ENCODE assay signal across 9 mouse cellular contexts in genomic region chr1:91211099-91211498, GRCm38 (mm10). TPM values are rescaled to one million over a fixed set of nuclear protein-coding genes. Genes with fewer than 3 reads are reported as not detected.
DNase-seq lines count a peak whose midpoint lies in the region; ATAC-seq lines count a peak whose summit lies in the region.
"Had no signal": no experiment of that assay in that cellular context is flagged by ENCODE, and none has a peak within 500 bp of the region (broad histone marks: within the 10 kb centered on the region; RNA-seq: fewer than 3 reads in every experiment).

No protein-coding gene starts in this region.

- no peak overlapping the region for H3K4me3 ChIP-seq in midbrain, embryonic 14.5 days (replicated peaks; ENCODE audit: low read depth, low read length)
- H3K4me3 ChIP-seq: midbrain, embryonic 12.5 days had no signal

- peak; percentile 45 to 73 for DNase-seq in heart, adult 18-20 months
- DNase-seq in heart, adult 11 months, result no peak
- DNase-seq in adipocyte (ENCODE audit: low spot score), result peak; percentile 62
- DNase-seq in embryo, embryonic 9.5 days (ENCODE audit: extremely low spot score), result peak; percentile 54
- DNase-seq in heart, postnatal 4 days, result peak; percentile 72
- DNase-seq in layer of hippocampus, adult 8-10 months (ENCODE audit: low spot score in 2 of 2), result peak; percentile 69 to 77
- peak; percentile 86 for DNase-seq in midbrain, embryonic 14.5 days
- DNase-seq in testis, postnatal 10 days (ENCODE audit: low spot score), result peak; percentile 70

- no peak overlapping the region for H3K27ac ChIP-seq in midbrain, embryonic 14.5 days (replicated peaks; ENCODE audit: low read depth, low read length)
- H3K27ac ChIP-seq: midbrain, embryonic 12.5 days had no signal

- H3K36me3 ChIP-seq in midbrain, embryonic 14.5 days (ENCODE audit: control insufficient read depth, insufficient read depth, low read length), result no peaks in the 10 kb centered on the region
- H3K36me3 ChIP-seq: midbrain, embryonic 12.5 days had no signal

- H3K4me1 ChIP-seq in midbrain, embryonic 14.5 days (ENCODE audit: control insufficient read depth, insufficient read depth, low read length), result no peaks in the 10 kb centered on the region
- H3K4me1 ChIP-seq: midbrain, embryonic 12.5 days had no signal

- H3K9ac ChIP-seq in midbrain, embryonic 14.5 days (replicated peaks; ENCODE audit: low read length), result no peak overlapping the region
- H3K9ac ChIP-seq: midbrain, embryonic 12.5 days had no signal

- H3K27me3 ChIP-seq in midbrain, embryonic 14.5 days (ENCODE audit: control insufficient read depth, insufficient read depth, low read length), result no peaks in the 10 kb centered on the region

- WGBS in midbrain, embryonic 14.5 days, result 84% methylated on average over 1 of the region's 1 CpGs

- H3K4me2 ChIP-seq in midbrain, embryonic 14.5 days (ENCODE audit: low read length), result no peak overlapping the region
- H3K4me2 ChIP-seq: midbrain, embryonic 12.5 days had no signal

- no peak for ATAC-seq in midbrain, embryonic 14.5 days (ENCODE audit: low FRiP score, low TSS enrichment)

- H3K9me3 ChIP-seq in midbrain, embryonic 14.5 days (ENCODE audit: control insufficient read depth, low read length), result no peaks in the 10 kb centered on the region
- H3K9me3 ChIP-seq: midbrain, embryonic 12.5 days had no signal

RNA-seq across cellular contexts. Expression of gene Ramp1, which starts 31.5 kb away (rescaled TPM):
- total RNA-seq in heart, adult 18-20 months (2021), result 1 to 10 TPM; 7.3 to 7.8 TPM
- 10 to 100 TPM; 24.3 to 26.8 TPM for total RNA-seq in heart, postnatal 4 days (2021)
- 10 to 100 TPM; 55.1 to 62.5 (median 56.6) TPM for total RNA-seq in layer of hippocampus, adult 8-10 months (2022)
- polyA plus RNA-seq in midbrain, embryonic 14.5 days (2014; fragmentation: Nextera tagmentation; extraction: Ambion mirVana), result 2.6 and 7.4 TPM in 2 replicates

RNA-seq across cellular contexts. Expression of gene Ube2f, which starts 39.0 kb away (rescaled TPM):
- 10 to 100 TPM; 42.9 to 53.6 TPM for total RNA-seq in heart, adult 18-20 months (2021)
- 10 to 100 TPM; 49.3 to 55.0 TPM for total RNA-seq in heart, postnatal 4 days (2021)
- 10 to 100 TPM; 48.0 to 48.9 (median 48.6) TPM for total RNA-seq in layer of hippocampus, adult 8-10 months (2022)
- polyA plus RNA-seq in midbrain, embryonic 14.5 days (2014; fragmentation: Nextera tagmentation; extraction: Ambion mirVana), result 67.5 and 75.2 TPM in 2 replicates
